Comparison of ENCODE assay signal across 9 mouse cellular contexts in genomic region chr2:152739842-152740260, GRCm38 (mm10). TPM values are rescaled to one million over a fixed set of nuclear protein-coding genes. Genes with fewer than 3 reads are reported as not detected.
DNase-seq lines count a peak whose midpoint lies in the region; ATAC-seq and TF ChIP-seq lines count a peak whose summit lies in the region.
"Had no signal": no experiment of that assay in that cellular context is flagged by ENCODE, and none has a peak within 500 bp of the region (broad histone marks: within the 10 kb centered on the region; RNA-seq: fewer than 3 reads in every experiment).

No protein-coding gene starts in this region.

- no peak for TF ChIP-seq POLR2A in olfactory bulb, adult 2 months (IDR thresholded peaks at IDR 0.05; ENCODE audit: insufficient read depth, low read depth, low read length)

- no peak for ATAC-seq in forebrain, embryonic 16.5 days
- ATAC-seq in liver, embryonic 11.5 days (replicated peaks; ENCODE audit: low FRiP score): peak; percentile 60
- ATAC-seq in inflammation-experienced regulatory T-cells, adult 6 months: no peak

- H3K27ac ChIP-seq in forebrain, embryonic 10.5 days: peak overlapping the region; percentile 92
- no peak overlapping the region for H3K27ac ChIP-seq in forebrain, embryonic 16.5 days (ENCODE audit: low read length)
- H3K27ac ChIP-seq in hindbrain, embryonic 10.5 days: peak overlapping the region; percentile 95
- peak overlapping the region; percentile 93 for H3K27ac ChIP-seq in liver, embryonic 11.5 days (ENCODE audit: low read depth, low read length)
- H3K27ac ChIP-seq in olfactory bulb, adult 2 months (ENCODE audit: insufficient read depth, low read depth, low read length): peak overlapping the region; percentile 52; the same call in 1 of the 2 replicates
- H3K27ac ChIP-seq: macrophage had no signal

- DNase-seq in forebrain, embryonic 10.5 days (ENCODE audit: extremely low spot score, low spot score): no peak
- DNase-seq in adipocyte (ENCODE audit: low spot score): peak; percentile 93
- no peak for DNase-seq in hindbrain, embryonic 10.5 days (ENCODE audit: low spot score)
- DNase-seq in liver, embryonic 11.5 days (ENCODE audit: low spot score): peak; percentile 57
- no peak for DNase-seq in adrenal gland, postnatal 14 days

- no peak overlapping the region; the same call in 1 of the 2 replicates for H3K4me2 ChIP-seq in forebrain, embryonic 16.5 days (ENCODE audit: low read length)
- H3K4me2 ChIP-seq in liver, embryonic 11.5 days: peak overlapping the region; percentile 95

- WGBS in forebrain, embryonic 10.5 days: 32% methylated on average over 3 of the region's 3 CpGs
- 31% methylated on average over 3 of the region's 3 CpGs for whole genome bisulfite sequencing in forebrain, embryonic 16.5 days
- WGBS in hindbrain, embryonic 10.5 days: 25% methylated on average over 3 of the region's 3 CpGs
- 5% methylated on average over 3 of the region's 3 CpGs for WGBS in liver, embryonic 11.5 days
- WGBS in olfactory bulb, adult 2 months: 65% methylated on average over 3 of the region's 3 CpGs

- no peaks in the 10 kb centered on the region for H3K9me3 ChIP-seq in forebrain, embryonic 10.5 days
- no peaks in the 10 kb centered on the region for H3K9me3 ChIP-seq in forebrain, embryonic 16.5 days (ENCODE audit: control insufficient read depth, low read length)
- no peaks in the 10 kb centered on the region for H3K9me3 ChIP-seq in hindbrain, embryonic 10.5 days
- H3K9me3 ChIP-seq in liver, embryonic 11.5 days (ENCODE audit: control insufficient read depth, low read length): no peaks in the 10 kb centered on the region

- no peak for TF ChIP-seq CTCF in olfactory bulb, adult 2 months (IDR thresholded peaks at IDR 0.05; ENCODE audit: insufficient read depth, low read depth, low read length)

- H3K9ac ChIP-seq in forebrain, embryonic 16.5 days (replicated peaks; ENCODE audit: low read depth, low read length): no peak overlapping the region
- H3K9ac ChIP-seq in liver, embryonic 11.5 days (ENCODE audit: low read depth, low read length): peak overlapping the region; percentile 71

- H3K4me3 ChIP-seq in forebrain, embryonic 10.5 days: peak overlapping the region; percentile 75
- H3K4me3 ChIP-seq in forebrain, embryonic 16.5 days (replicated peaks; ENCODE audit: low read length): no peak overlapping the region
- peak overlapping the region; percentile 86 for H3K4me3 ChIP-seq in hindbrain, embryonic 10.5 days
- H3K4me3 ChIP-seq in liver, embryonic 11.5 days (ENCODE audit: low read depth, low read length): peak overlapping the region; percentile 78
- no peak overlapping the region for H3K4me3 ChIP-seq in olfactory bulb, adult 2 months (ENCODE audit: insufficient read depth, low read depth, low read length)

- H3K36me3 ChIP-seq in forebrain, embryonic 10.5 days (replicated peaks): no peaks in the 10 kb centered on the region
- no peaks in the 10 kb centered on the region for H3K36me3 ChIP-seq in forebrain, embryonic 16.5 days (ENCODE audit: control insufficient read depth, insufficient read depth)
- H3K36me3 ChIP-seq in hindbrain, embryonic 10.5 days: peaks cover 10% of the 10 kb centered on the region; the same call in 1 of the 2 replicates
- H3K36me3 ChIP-seq in liver, embryonic 11.5 days (ENCODE audit: control insufficient read depth, insufficient read depth, low read length): no peaks in the 10 kb centered on the region

- H3K27me3 ChIP-seq in forebrain, embryonic 10.5 days (ENCODE audit: poor library complexity, severe bottlenecking): peaks cover 46% of the 10 kb centered on the region
- H3K27me3 ChIP-seq in forebrain, embryonic 16.5 days (replicated peaks; ENCODE audit: control insufficient read depth, insufficient read depth, low read length): peaks cover 10% of the 10 kb centered on the region; the same call in 1 of the 2 replicates
- no peaks in the 10 kb centered on the region; the same call in 1 of the 2 replicates for H3K27me3 ChIP-seq in hindbrain, embryonic 10.5 days (ENCODE audit: insufficient read depth, poor library complexity, severe bottlenecking)
- no peaks in the 10 kb centered on the region for H3K27me3 ChIP-seq in liver, embryonic 11.5 days (replicated peaks; ENCODE audit: control insufficient read depth, insufficient read depth, low read length)

- H3K4me1 ChIP-seq in forebrain, embryonic 10.5 days: peaks cover 74% of the 10 kb centered on the region
- H3K4me1 ChIP-seq in forebrain, embryonic 16.5 days (replicated peaks; ENCODE audit: control insufficient read depth, insufficient read depth, low read length): peaks cover 41% of the 10 kb centered on the region
- H3K4me1 ChIP-seq in hindbrain, embryonic 10.5 days (replicated peaks): peaks cover 72% of the 10 kb centered on the region
- H3K4me1 ChIP-seq in liver, embryonic 11.5 days (replicated peaks; ENCODE audit: control insufficient read depth, insufficient read depth, low read length): peaks cover 61% of the 10 kb centered on the region
- H3K4me1 ChIP-seq in olfactory bulb, adult 2 months (ENCODE audit: control insufficient read depth, insufficient read depth, low read length): peaks cover 32% of the 10 kb centered on the region

RNA-seq across cellular contexts. Expression of gene Id1, which starts 3.8 kb away (rescaled TPM):
- 57.5 and 61.1 TPM in 2 replicates for polyA plus RNA-seq in forebrain, embryonic 10.5 days (2016; fragmentation: Nextera tagmentation; extraction: Ambion mirVana)
- 22.3 and 26.0 TPM in 2 replicates for polyA plus RNA-seq in forebrain, embryonic 16.5 days (2015; fragmentation: Nextera tagmentation; extraction: Ambion mirVana)
- 168 and 176 TPM in 2 replicates for polyA plus RNA-seq in hindbrain, embryonic 10.5 days (2016; fragmentation: Nextera tagmentation; extraction: Ambion mirVana)
- polyA plus RNA-seq in liver, embryonic 11.5 days (2014; fragmentation: Nextera tagmentation; extraction: Ambion mirVana): 52.7 and 56.3 TPM in 2 replicates
- not detected in 2 replicates for polyA plus RNA-seq in olfactory bulb, adult 2 months (2012; ENCODE audit: insufficient read depth, insufficient read length, low replicate concordance, missing spikeins)
- under 1 TPM in 1 of 3 experiments, not detected in 2; 0.91 TPM for polyA plus RNA-seq in inflammation-experienced regulatory T-cells, adult 6 months (2017; shearing (Covaris generic))
- total RNA-seq in adrenal gland, postnatal 14 days (2021): 136 and 138 TPM in 2 replicates

RNA-seq across cellular contexts. Expression of gene Cox4i2, which starts 14.1 kb away (rescaled TPM):
- 3.0 and 4.2 TPM in 2 replicates for polyA plus RNA-seq in forebrain, embryonic 10.5 days (2016; fragmentation: Nextera tagmentation; extraction: Ambion mirVana)
- 4.7 and 6.0 TPM in 2 replicates for polyA plus RNA-seq in forebrain, embryonic 16.5 days (2015; fragmentation: Nextera tagmentation; extraction: Ambion mirVana)
- polyA plus RNA-seq in hindbrain, embryonic 10.5 days (2016; fragmentation: Nextera tagmentation; extraction: Ambion mirVana): 5.0 and 5.1 TPM in 2 replicates
- 6.7 and 8.5 TPM in 2 replicates for polyA plus RNA-seq in liver, embryonic 11.5 days (2014; fragmentation: Nextera tagmentation; extraction: Ambion mirVana)
- polyA plus RNA-seq in olfactory bulb, adult 2 months (2012; ENCODE audit: insufficient read depth, insufficient read length, low replicate concordance, missing spikeins): not detected in 2 replicates
- not detected for polyA plus RNA-seq in inflammation-experienced regulatory T-cells, adult 6 months (2017; shearing (Covaris generic))
- total RNA-seq in adrenal gland, postnatal 14 days (2021): 6.3 and 7.7 TPM in 2 replicates
- polyA plus RNA-seq: macrophage had no signal

RNA-seq across cellular contexts. Expression of gene Mcts2, which starts 53.0 kb away (rescaled TPM):
- 39.1 and 40.3 TPM in 2 replicates for polyA plus RNA-seq in forebrain, embryonic 10.5 days (2016; fragmentation: Nextera tagmentation; extraction: Ambion mirVana)
- polyA plus RNA-seq in forebrain, embryonic 16.5 days (2015; fragmentation: Nextera tagmentation; extraction: Ambion mirVana): 29.3 and 32.8 TPM in 2 replicates
- polyA plus RNA-seq in hindbrain, embryonic 10.5 days (2016; fragmentation: Nextera tagmentation; extraction: Ambion mirVana): 41.1 and 48.7 TPM in 2 replicates
- 31.5 and 37.1 TPM in 2 replicates for polyA plus RNA-seq in liver, embryonic 11.5 days (2014; fragmentation: Nextera tagmentation; extraction: Ambion mirVana)
- not detected in 2 replicates for polyA plus RNA-seq in olfactory bulb, adult 2 months (2012; ENCODE audit: insufficient read depth, insufficient read length, low replicate concordance, missing spikeins)
- 1 to 10 TPM; 2.4 to 3.7 (median 2.5) TPM for polyA plus RNA-seq in inflammation-experienced regulatory T-cells, adult 6 months (2017; shearing (Covaris generic))
- 26.6 and 28.0 TPM in 2 replicates for total RNA-seq in adrenal gland, postnatal 14 days (2021)

Comparison
In these comparisons a context has a peak if more than half of its experiments do, and no peak if none do; other contexts are left out.
1. H3K4me3 ChIP-seq: peak in forebrain, embryonic 10.5 days (single experiment), hindbrain, embryonic 10.5 days (single experiment) and liver, embryonic 11.5 days (single experiment); none in forebrain, embryonic 16.5 days (single experiment) and olfactory bulb, adult 2 months (single experiment).
2. DNase-seq: peak in adipocyte (single experiment) and liver, embryonic 11.5 days (single experiment); none in forebrain, embryonic 10.5 days (single experiment), hindbrain, embryonic 10.5 days (single experiment) and adrenal gland, postnatal 14 days (single experiment).
3. RNA of gene Id1, which starts 3.8 kb away (polyA plus RNA-seq): 168 to 176 TPM in hindbrain, embryonic 10.5 days, 57.5 to 61.1 TPM in forebrain, embryonic 10.5 days, 52.7 to 56.3 TPM in liver, embryonic 11.5 days and 22.3 to 26.0 TPM in forebrain, embryonic 16.5 days; 0.91 TPM in inflammation-experienced regulatory T-cells, adult 6 months and not detected in olfactory bulb, adult 2 months; every median in the first group is over 10 times any median in the second.